Comparison of ENCODE assay signal across 25 mouse cellular contexts in genomic region chr9:89220704-89221287, GRCm38 (mm10). TPM values are rescaled to one million over a fixed set of nuclear protein-coding genes. Genes with fewer than 3 reads are reported as not detected.
DNase-seq lines count a peak whose midpoint lies in the region; ATAC-seq and TF ChIP-seq lines count a peak whose summit lies in the region.
"Not testable (repeated sequence)": the region's sequence is repeated elsewhere in the genome, so short reads cannot be mapped to it uniquely, and the experiment has no call there.
"Had no signal": no experiment of that assay in that cellular context is flagged by ENCODE, and none has a peak within 500 bp of the region (broad histone marks: within the 10 kb centered on the region; RNA-seq: fewer than 3 reads in every experiment).

No protein-coding gene starts in this region.

- peak overlapping the region; percentile 92 for H3K27ac ChIP-seq in macrophage
- H3K27ac ChIP-seq in stomach, postnatal 0 days (replicated peaks), result not testable (repeated sequence)

- peaks cover 73% of the 10 kb centered on the region; the same call in 1 of the 2 replicates for H3K79me2 ChIP-seq in macrophage (ENCODE audit: inconsistent target)

- H3K4me2 ChIP-seq in stomach, postnatal 0 days (replicated peaks; ENCODE audit: low read depth), result not testable (repeated sequence)

- not testable (repeated sequence) for H3K4me1 ChIP-seq in stomach, postnatal 0 days (replicated peaks; ENCODE audit: control insufficient read depth, insufficient read depth)

- not testable (repeated sequence) for TF ChIP-seq EP300 in stomach, postnatal 0 days (optimal IDR thresholded peaks at IDR 0.05)

- 0% methylated on average over 3 of the region's 6 CpGs for WGBS in macrophage (ENCODE audit: missing documents)
- WGBS in stomach, postnatal 0 days, result 50% methylated on average over 6 of the region's 6 CpGs

- not testable (repeated sequence) for H3K27me3 ChIP-seq in stomach, postnatal 0 days (ENCODE audit: control insufficient read depth, insufficient read depth, low read length)

- not testable (repeated sequence) for H3K9ac ChIP-seq in stomach, postnatal 0 days (ENCODE audit: low read length)

- TF ChIP-seq CTCF in stomach, postnatal 0 days (IDR thresholded peaks at IDR 0.05; ENCODE audit: low read depth), result not testable (repeated sequence)

- not testable (repeated sequence) for H3K4me3 ChIP-seq in macrophage (ENCODE audit: inconsistent target); stomach, postnatal 0 days (ENCODE audit: low read depth, low read length)

- DNase-seq in 416B (ENCODE audit: low read depth), result peak; percentile 73
- peak; percentile 35 for DNase-seq in induced T-regulatory cell, adult 2 months (ENCODE audit: low read depth)
- DNase-seq in stomach, postnatal 0 days (ENCODE audit: low spot score), result not testable (repeated sequence)

- ATAC-seq in CD4-positive, CD25-positive, alpha-beta regulatory T cell, adult 4 months, result peak; percentile 80
- ATAC-seq in common myeloid progenitor, adult 5-6 weeks (replicated peaks; ENCODE audit: low read depth, poor library complexity, severe bottlenecking), result peak; percentile 32; the same call in 1 of the 2 replicates
- peak; percentile 74 for ATAC-seq in stomach, postnatal 0 days (ENCODE audit: low FRiP score, low TSS enrichment)

- H3K9me3 ChIP-seq in stomach, postnatal 0 days (ENCODE audit: control insufficient read depth, low read length), result not testable (repeated sequence)

- H3K36me3 ChIP-seq in macrophage (ENCODE audit: inconsistent target); stomach, postnatal 0 days (ENCODE audit: control insufficient read depth, insufficient read depth, low read length): not testable (repeated sequence)

RNA-seq across cellular contexts. Expression of gene Mthfs, which starts 10.3 kb away (rescaled TPM):
- polyA plus RNA-seq in CD4-positive, CD25-positive, alpha-beta regulatory T cell, adult 4 months (2017; shearing (Covaris generic)), result 100 to 1,000 TPM in 1 of 2 experiments, 10 to 100 TPM in 1; 97.1 to 120 TPM
- 7.7 and 37.3 TPM in 2 replicates for total RNA-seq in common myeloid progenitor, adult 5-6 weeks (2017)
- total RNA-seq in macrophage (2018; cell fraction: chromatin; rRNA removed), result 100 to 1,000 TPM; 142 to 807 (median 391) TPM
- total RNA-seq in macrophage (2018; cell fraction: cytosol; rRNA removed), result 100 to 1,000 TPM in 13 of 26 experiments, 10 to 100 TPM in 13; 52.2 to 162 (median 102) TPM
- 100 to 1,000 TPM in 25 of 26 experiments, 10 to 100 TPM in 1; 93.0 to 529 (median 240) TPM for total RNA-seq in macrophage (2018; cell fraction: nucleus; rRNA removed)
- polyA plus RNA-seq in macrophage (2018), result 92.9 to 115 TPM (median 109 TPM) in 3 replicates
- 32.1 and 32.2 TPM in 2 replicates for polyA plus RNA-seq in stomach, postnatal 0 days (2015; fragmentation: Nextera tagmentation; extraction: Ambion mirVana)

RNA-seq across cellular contexts. Expression of gene Gm29094, which starts 21.6 kb away (rescaled TPM):
- polyA plus RNA-seq in CD4-positive, CD25-positive, alpha-beta regulatory T cell, adult 4 months (2017; shearing (Covaris generic)), result 10 to 100 TPM in 1 of 2 experiments, 1 to 10 TPM in 1; 5.8 to 38.9 TPM
- total RNA-seq in common myeloid progenitor, adult 5-6 weeks (2017), result not detected in 2 replicates
- total RNA-seq in macrophage (2018; cell fraction: chromatin; rRNA removed), result 100 to 1,000 TPM in 9 of 26 experiments, 10 to 100 TPM in 16, 1 to 10 TPM in 1; 8.6 to 334 (median 60.8) TPM
- 10 to 100 TPM in 3 of 26 experiments, 1 to 10 TPM in 22, under 1 TPM in 1; 0.95 to 12.5 (median 4.5) TPM for total RNA-seq in macrophage (2018; cell fraction: cytosol; rRNA removed)
- 100 to 1,000 TPM in 1 of 26 experiments, 10 to 100 TPM in 24, not detected in 1; 14.1 to 103 (median 44.2) TPM for total RNA-seq in macrophage (2018; cell fraction: nucleus; rRNA removed)
- 1.4 to 5.5 TPM (median 4.3 TPM) in 3 replicates for polyA plus RNA-seq in macrophage (2018)
- polyA plus RNA-seq in stomach, postnatal 0 days (2015; fragmentation: Nextera tagmentation; extraction: Ambion mirVana), result 0.50 TPM in 1 of 2 replicates, not detected in the other
- total RNA-seq: adrenal gland, adult 2 months; adrenal gland, postnatal 14 days; adrenal gland, postnatal 4 days; gastrocnemius, adult 18-20 months; gastrocnemius, postnatal 10 days; gastrocnemius, postnatal 36 days; heart, postnatal 25 days had no signal
- polyA plus RNA-seq: adrenal gland, adult 2 months; brain, embryonic 14.5 days; embryonic facial prominence, embryonic 14.5 days; forebrain, embryonic 10.5 days; forebrain, embryonic 13.5 days; forebrain, embryonic 16.5 days; G1E; heart, embryonic 11.5 days; heart, embryonic 14.5 days; hindbrain, embryonic 13.5 days; intestine, embryonic 14.5 days; Patski had no signal

RNA-seq across cellular contexts. Expression of gene Bcl2a1b, which starts 21.8 kb away (rescaled TPM):
- 100 to 1,000 TPM; 217 to 227 TPM for polyA plus RNA-seq in CD4-positive, CD25-positive, alpha-beta regulatory T cell, adult 4 months (2017; shearing (Covaris generic))
- 1.6 TPM in 1 of 2 replicates, not detected in the other for total RNA-seq in common myeloid progenitor, adult 5-6 weeks (2017)
- total RNA-seq in macrophage (2018; cell fraction: chromatin; rRNA removed), result 100 to 1,000 TPM in 18 of 26 experiments, 10 to 100 TPM in 8; 25.9 to 575 (median 198) TPM
- total RNA-seq in macrophage (2018; cell fraction: cytosol; rRNA removed), result 1,000 to 10,000 TPM in 1 of 26 experiments, 100 to 1,000 TPM in 23, 10 to 100 TPM in 2; 67.5 to 1,037 (median 292) TPM
- total RNA-seq in macrophage (2018; cell fraction: nucleus; rRNA removed), result 100 to 1,000 TPM in 25 of 26 experiments, 10 to 100 TPM in 1; 37.4 to 906 (median 501) TPM
- polyA plus RNA-seq in macrophage (2018), result 123 to 347 TPM (median 195 TPM) in 3 replicates
- 2.0 and 2.3 TPM in 2 replicates for polyA plus RNA-seq in stomach, postnatal 0 days (2015; fragmentation: Nextera tagmentation; extraction: Ambion mirVana)
- total RNA-seq: G1E; gastrocnemius, adult 18-20 months; gastrocnemius, postnatal 36 days had no signal
- polyA plus RNA-seq: embryonic facial prominence, embryonic 11.5 days; forebrain, embryonic 13.5 days; G1E; Patski had no signal

Comparison
In these comparisons a context has a peak if more than half of its experiments do, and no peak if none do; other contexts are left out.
1. RNA of gene Bcl2a1b, which starts 21.8 kb away (polyA plus RNA-seq): 217 to 227 TPM in CD4-positive, CD25-positive, alpha-beta regulatory T cell, adult 4 months and 123 to 347 TPM in macrophage; 2.0 to 2.3 TPM in stomach, postnatal 0 days; every median in the first group is over 10 times any median in the second.
2. Peak in every context shown above with its lines, with median percentiles within 50 percentile points of each other: ATAC-seq.